Comparison of ENCODE assay signal across 8 mouse cellular contexts in the genomic region with DNA sequence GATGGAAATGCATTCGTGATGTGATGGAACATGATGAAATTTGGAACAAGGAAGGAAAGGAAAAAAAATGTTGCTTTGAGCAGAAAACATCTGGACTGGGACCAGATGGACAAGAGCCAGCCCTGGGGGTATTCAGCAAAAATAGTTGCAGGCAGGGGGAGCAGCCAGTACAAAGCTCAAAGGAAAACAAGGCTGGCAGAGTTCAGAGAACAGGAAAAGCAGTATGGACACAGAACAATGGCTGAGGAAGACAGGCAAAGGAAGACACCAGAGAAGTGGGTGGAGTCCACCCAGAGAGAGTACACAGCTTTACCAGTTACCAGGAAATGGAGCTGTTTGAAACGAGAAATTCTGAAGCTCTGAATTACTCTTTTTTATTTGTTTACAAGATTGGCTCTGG. TPM values are rescaled to one million over a fixed set of nuclear protein-coding genes. Genes with fewer than 3 reads are reported as not detected.
DNase-seq lines count a peak whose midpoint lies in the region; ATAC-seq and TF ChIP-seq lines count a peak whose summit lies in the region.

No protein-coding gene starts in this region.

- no peak for TF ChIP-seq CTCF in cerebellum, adult 2 months (IDR thresholded peaks at IDR 0.05; ENCODE audit: borderline replicate concordance, insufficient read depth, low read depth, low read length)
- TF ChIP-seq CTCF in thymus, adult 2 months (IDR thresholded peaks at IDR 0.05; ENCODE audit: borderline replicate concordance, control insufficient read depth, extremely low read depth, insufficient read depth, low read length, poor library complexity) = no peak

- H3K27ac ChIP-seq in cerebellum, adult 2 months (ENCODE audit: insufficient read depth, low read length) = no peak overlapping the region
- no peak overlapping the region for H3K27ac ChIP-seq in limb, embryonic 15.5 days
- H3K27ac ChIP-seq in thymus, adult 2 months (ENCODE audit: control insufficient read depth, insufficient read depth, low read length) = no peak overlapping the region

- ATAC-seq in limb, embryonic 15.5 days (ENCODE audit: insufficient number of reproducible peaks, low FRiP score, low TSS enrichment, low read depth) = 0 out of 2 replicates have a peak, but pooled peaks have one; percentile 14

- H3K4me2 ChIP-seq in limb, embryonic 15.5 days = no peak overlapping the region

- no peak for TF ChIP-seq POLR2A in cerebellum, adult 2 months (IDR thresholded peaks at IDR 0.05; ENCODE audit: borderline replicate concordance, insufficient read depth, low read length)
- no peak for TF ChIP-seq POLR2A in thymus, adult 2 months (IDR thresholded peaks at IDR 0.05; ENCODE audit: control insufficient read depth, extremely low read depth, insufficient read depth, low read length, poor library complexity)

- H3K36me3 ChIP-seq in limb, embryonic 15.5 days = no peaks in the 10 kb centered on the region
- H3K36me3 ChIP-seq in thymus, adult 2 months (ENCODE audit: control insufficient read depth, insufficient read depth, low read length) = no peaks in the 10 kb centered on the region

- DNase-seq in cerebellum, adult 2 months = peak; percentile 12 to 14
- no peak for DNase-seq in cerebellum, adult 11 months
- peak; percentile 76 for DNase-seq in adrenal gland, postnatal 14 days
- peak; percentile 35 to 66 for DNase-seq in gastrocnemius, postnatal 4 days (ENCODE audit: low spot score in 2 of 2)
- peak; percentile 61 for DNase-seq in kidney, adult 9 months
- DNase-seq in skeletal muscle tissue, adult 2 months (ENCODE audit: low read depth, low spot score) = peak; percentile 50
- no peak for DNase-seq in thymus, adult 2 months

- H3K9me3 ChIP-seq in limb, embryonic 15.5 days = no peaks in the 10 kb centered on the region

- H3K4me1 ChIP-seq in cerebellum, adult 2 months (ENCODE audit: control insufficient read depth, insufficient read depth, low read length) = no peaks in the 10 kb centered on the region
- H3K4me1 ChIP-seq in limb, embryonic 15.5 days = no peaks in the 10 kb centered on the region
- H3K4me1 ChIP-seq in thymus, adult 2 months (replicated peaks; ENCODE audit: control insufficient read depth, insufficient read depth, low read length) = no peaks in the 10 kb centered on the region

- H3K9ac ChIP-seq in limb, embryonic 15.5 days = no peak overlapping the region

- no peak overlapping the region for H3K4me3 ChIP-seq in cerebellum, adult 2 months (replicated peaks; ENCODE audit: insufficient read depth, low read depth, low read length)
- H3K4me3 ChIP-seq in limb, embryonic 15.5 days = no peak overlapping the region
- no peak overlapping the region for H3K4me3 ChIP-seq in thymus, adult 2 months (ENCODE audit: control insufficient read depth, insufficient read depth, low read length)

- WGBS in cerebellum, adult 2 months = 32% methylated on average over 2 of the region's 2 CpGs
- 16% methylated on average over 2 of the region's 2 CpGs for WGBS in limb, embryonic 15.5 days
- WGBS in thymus, adult 2 months = 37% methylated on average over 2 of the region's 2 CpGs

- no peaks in the 10 kb centered on the region for H3K27me3 ChIP-seq in cerebellum, adult 2 months (ENCODE audit: control insufficient read depth, insufficient read depth, low read length)
- no peaks in the 10 kb centered on the region for H3K27me3 ChIP-seq in limb, embryonic 15.5 days
- H3K27me3 ChIP-seq in thymus, adult 2 months (ENCODE audit: control insufficient read depth, insufficient read depth, low read length) = no peaks in the 10 kb centered on the region

RNA-seq across cellular contexts. Expression of gene Btbd3, which starts 40.8 kb away (rescaled TPM):
- 183 and 201 TPM in 2 replicates for polyA plus RNA-seq in cerebellum, adult 2 months (2012; rRNA removed)
- 28.1 and 32.5 TPM in 2 replicates for total RNA-seq in adrenal gland, postnatal 14 days (2021)
- 10 to 100 TPM; 27.4 to 31.3 TPM for total RNA-seq in gastrocnemius, postnatal 4 days (2021)
- polyA plus RNA-seq in limb, embryonic 15.5 days (2015; fragmentation: Nextera tagmentation; extraction: Ambion mirVana) = 23.3 and 25.6 TPM in 2 replicates
- 2.3 and 3.2 TPM in 2 replicates for polyA plus RNA-seq in thymus, adult 2 months (2012; rRNA removed)

Comparison
In these comparisons a context has a peak if more than half of its experiments do, and no peak if none do; other contexts are left out.
1. DNase-seq: peak in cerebellum, adult 2 months (2 of 2), adrenal gland, postnatal 14 days (single experiment), gastrocnemius, postnatal 4 days (2 of 2), kidney, adult 9 months (single experiment) and skeletal muscle tissue, adult 2 months (single experiment); none in cerebellum, adult 11 months (single experiment) and thymus, adult 2 months (single experiment).